Mouse (Mus musculus) testis, adult 2 months (tissue): Measurements from ENCODE around the gene Nkiras2. TPM values are rescaled to one million over a fixed set of nuclear protein-coding genes. Genes with fewer than 3 reads are reported as not detected.
A peak's percentile ranks its signal among the peaks of the same experiment; 100 is the strongest.
"Not testable (repeated sequence)": the region's sequence is repeated elsewhere in the genome, so short reads cannot be mapped to it uniquely, and the experiment has no call there.

Experiments used
- H3K27ac ChIP-seq: fragments of 200-500 bp; 2 replicates; pipeline ENCODE4 v1.5.1; 2012; ENCODE audit warnings: low read depth, low read length; ENCODE audit not compliant: control insufficient read depth, insufficient read depth
- H3K27me3 ChIP-seq: fragments of 200-500 bp; 2 replicates; pipeline ENCODE4 v1.6.1; 2012; ENCODE audit warnings: mild to moderate bottlenecking, low read length, moderate library complexity; ENCODE audit not compliant: control insufficient read depth, insufficient read depth
- H3K36me3 ChIP-seq: fragments of 200-500 bp; 2 replicates; pipeline ENCODE4 v1.6.1; 2012; ENCODE audit warnings: mild to moderate bottlenecking, low read length; ENCODE audit not compliant: control insufficient read depth, insufficient read depth
- H3K4me1 ChIP-seq: fragments of 200-500 bp; 2 replicates; pipeline ENCODE4 v1.6.1; 2012; ENCODE audit warnings: low read length; ENCODE audit not compliant: control insufficient read depth, insufficient read depth
- H3K4me3 ChIP-seq: fragments of 200-500 bp; 2 replicates; pipeline ENCODE4 v1.5.1; 2012; ENCODE audit warnings: low read depth, mild to moderate bottlenecking, low read length, moderate library complexity, mixed read lengths; ENCODE audit not compliant: control insufficient read depth
- CTCF ChIP-seq: fragments of 200-500 bp; IDR thresholded peaks from 2 replicates; pipeline ENCODE4 v1.5.1; 2012; ENCODE audit warnings: low read depth, mild to moderate bottlenecking, inconsistent platforms, low read length, moderate library complexity; ENCODE audit not compliant: control insufficient read depth, insufficient read depth, insufficient replicate concordance
- POLR2A ChIP-seq: fragments of 200-500 bp; IDR thresholded peaks from 2 replicates; pipeline ENCODE4 v1.6.1; 2012; ENCODE audit warnings: low read depth, mild to moderate bottlenecking, inconsistent platforms, low read length, moderate library complexity; ENCODE audit not compliant: control insufficient read depth
- polyA plus RNA-seq: library from polyadenylated mRNA; depleted of rRNA; stranded (reverse); fragments of >200 nt; gene quantifications from 2 replicates; pipeline ENCODE4 v1.2.3, GENCODE M21; 2012

Nkiras2 gene
- polyA plus RNA-seq, 1 experiment: 245 TPM

- Histone ChIP-seq H3K4me1 (peaks cover 4% of the 10 kb centered on the region), H3K36me3 (no peaks in the 10 kb centered on the region), H3K27me3 (no peaks in the 10 kb centered on the region), H3K4me3 (peak overlapping the region; percentile 21), H3K27ac (no peak overlapping the region)
- TF ChIP-seq POLR2A (no peak), CTCF (peak; percentile 14; the same call in 1 of the 2 replicates)
These were observed 7.4 kb upstream of the Nkiras2 start for GRCm38 (mm10) chr11:100611627-100612026.

GRCm38 (mm10) chr11:100613241-100613640 is 5.8 kb upstream of the Nkiras2 start:
- no peaks in the 10 kb centered on the region for H3K27me3 ChIP-seq
- peaks cover 4% of the 10 kb centered on the region for H3K4me1 ChIP-seq
- peak overlapping the region; percentile 18; the same call in 1 of the 2 replicates for H3K27ac ChIP-seq
- no peaks in the 10 kb centered on the region for H3K36me3 ChIP-seq
- no peak for TF ChIP-seq CTCF
- TF ChIP-seq POLR2A: no peak
- H3K4me3 ChIP-seq: peak overlapping the region; percentile 72

- Histone ChIP-seq H3K27me3 (no peaks in the 10 kb centered on the region), H3K4me3 (no peak overlapping the region), H3K4me1 (peaks cover 2% of the 10 kb centered on the region), H3K36me3 (no peaks in the 10 kb centered on the region), H3K27ac (no peak overlapping the region)
- TF ChIP-seq POLR2A: no peak
- no peak for TF ChIP-seq CTCF
These were observed 2.7 kb upstream of the Nkiras2 start for GRCm38 (mm10) chr11:100616332-100616731.

GRCm38 (mm10) chr11:100616836-100617235 is 2.2 kb upstream of the Nkiras2 start:
- H3K27ac ChIP-seq, H3K4me3 ChIP-seq, H3K36me3 ChIP-seq, H3K27me3 ChIP-seq, H3K4me1 ChIP-seq: not testable (repeated sequence)

GRCm38 (mm10) chr11:100617480-100617879 is 1.6 kb upstream of the Nkiras2 start:
- Histone ChIP-seq H3K27ac (no peak overlapping the region; the same call in 1 of the 2 replicates), H3K4me3 (no peak overlapping the region; the same call in 1 of the 2 replicates), H3K4me1 (peaks cover 2% of the 10 kb centered on the region), H3K36me3 (no peaks in the 10 kb centered on the region), H3K27me3 (no peaks in the 10 kb centered on the region)
- TF ChIP-seq POLR2A (no peak), CTCF (no peak)

- no peaks in the 10 kb centered on the region for H3K27me3 ChIP-seq
- TF ChIP-seq POLR2A: peak; percentile 85
- TF ChIP-seq CTCF: peak; percentile 7; the same call in 1 of the 2 replicates
- H3K36me3 ChIP-seq: no peaks in the 10 kb centered on the region
- H3K4me3 ChIP-seq: peak overlapping the region; percentile 100
- H3K4me1 ChIP-seq: no peaks in the 10 kb centered on the region; the same call in none of the 2 replicates
- peak overlapping the region; percentile 92 for H3K27ac ChIP-seq
These were observed 486 bp downstream of the Nkiras2 start for GRCm38 (mm10) chr11:100619485-100619975.

GRCm38 (mm10) chr11:100619982-100620381 is 938 bp downstream of the Nkiras2 start, which contains the start of gene Dnajc7:
Gene Dnajc7, minus strand, starts transcription at chr11:100620168.
- peak; percentile 58; the same call in 1 of the 2 replicates for TF ChIP-seq POLR2A
- no peak for TF ChIP-seq CTCF
- Histone ChIP-seq H3K4me1 (no peaks in the 10 kb centered on the region; the same call in none of the 2 replicates), H3K27ac (peak within 1 kb of the TSS; percentile 92), H3K27me3 (no peaks in the 10 kb centered on the region), H3K4me3 (peak within 1 kb of the TSS; percentile 100), H3K36me3 (no peaks in the 10 kb centered on the region)

- H3K36me3 ChIP-seq: no peaks in the 10 kb centered on the region
- H3K27ac ChIP-seq: peak overlapping the region; percentile 73
- H3K27me3 ChIP-seq: no peaks in the 10 kb centered on the region
- H3K4me1 ChIP-seq: no peaks in the 10 kb centered on the region; the same call in 1 of the 2 replicates
- peak overlapping the region; percentile 95 for H3K4me3 ChIP-seq
- TF ChIP-seq POLR2A: peak; percentile 87
- peak; percentile 88; the same call in 1 of the 2 replicates for TF ChIP-seq CTCF
These were observed 3.7 kb downstream of the Nkiras2 start for GRCm38 (mm10) chr11:100622714-100623113.
